14 mouse cellular contexts compared by ENCODE assay signal in the genomic region with DNA sequence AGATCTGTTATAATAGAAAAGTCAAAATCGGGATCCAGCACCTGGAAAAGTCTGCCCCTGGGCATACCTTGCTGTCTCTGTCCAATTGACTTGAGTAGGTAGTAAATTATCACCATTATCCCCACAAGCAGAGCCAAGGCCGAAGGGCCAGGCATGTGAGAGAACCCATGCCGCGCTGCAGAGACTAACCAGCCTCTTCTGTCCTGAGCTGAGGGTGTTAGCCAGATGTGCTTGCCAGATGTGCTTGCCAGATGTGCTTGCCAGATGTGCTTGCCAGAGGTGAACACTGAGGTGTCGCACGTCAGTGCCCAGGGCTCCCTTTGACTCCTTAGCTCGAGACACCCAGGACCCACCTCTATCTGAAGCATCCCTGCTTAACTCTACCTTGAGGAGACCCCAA.
"Had no signal": no experiment of that assay in that cellular context is flagged by ENCODE, and none has a peak within 500 bp of the region (broad histone marks: within the 10 kb centered on the region; RNA-seq: fewer than 3 reads in every experiment).

No protein-coding gene starts in this region.

- H3K36me3 ChIP-seq: kidney, embryonic 15.5 days; midbrain, embryonic 13.5 days had no signal

- H3K27me3 ChIP-seq: kidney, embryonic 15.5 days; midbrain, embryonic 13.5 days had no signal

- H3K27ac ChIP-seq: kidney, embryonic 15.5 days; left cerebral cortex, adult 2 months; liver, embryonic 14.5 days; macrophage; midbrain, embryonic 13.5 days had no signal

- ATAC-seq: liver, postnatal 0 days; lung, postnatal 0 days; midbrain, embryonic 13.5 days had no signal

- H3K9me3 ChIP-seq: kidney, embryonic 15.5 days; midbrain, embryonic 13.5 days had no signal

- H3K4me2 ChIP-seq: kidney, embryonic 15.5 days; liver, embryonic 11.5 days; lung, embryonic 14.5 days; midbrain, embryonic 13.5 days had no signal

- DNase-seq: kidney, adult 8-10 months; kidney, postnatal 10 days; kidney, postnatal 36 days; layer of hippocampus, postnatal 36 days; liver, postnatal 0 days; lung, embryonic 14.5 days; thymus, postnatal 36 days had no signal

- H3K9ac ChIP-seq: kidney, embryonic 15.5 days; liver, embryonic 14.5 days; liver, postnatal 0 days; lung, embryonic 14.5 days; midbrain, embryonic 13.5 days had no signal

- H3K4me3 ChIP-seq: kidney, embryonic 15.5 days; left cerebral cortex, adult 2 months; midbrain, embryonic 13.5 days had no signal

- H3K4me1 ChIP-seq: kidney, embryonic 15.5 days; midbrain, embryonic 13.5 days had no signal
